Mouse (Mus musculus) myocyte (in vitro differentiated cells): Measurements from ENCODE around the gene Olr1. TPM values are rescaled to one million over a fixed set of nuclear protein-coding genes. Genes with fewer than 3 reads are reported as not detected.
"Not testable (repeated sequence)": the region's sequence is repeated elsewhere in the genome, so short reads cannot be mapped to it uniquely, and the experiment has no call there.

Experiments used
- H3K27me3 ChIP-seq: one replicate; pipeline ENCODE4 v1.6.1; 2011; ENCODE audit not compliant: control insufficient read depth, insufficient read depth, insufficient read length
- H3K36me3 ChIP-seq: one replicate; pipeline ENCODE4 v1.6.1; 2011; ENCODE audit not compliant: control insufficient read depth, insufficient read depth
- H3K4me2 ChIP-seq: one replicate; pipeline ENCODE4 v1.6.1; 2011; ENCODE audit warnings: low read depth, control low read depth
- H3K4me3 ChIP-seq: one replicate; pipeline ENCODE4 v1.5.1; 2011; ENCODE audit warnings: mild to moderate bottlenecking, control low read depth, moderate library complexity
- H3K79me2 ChIP-seq: one replicate; pipeline ENCODE4 v1.6.1; 2011; ENCODE audit not compliant: control insufficient read depth, insufficient read depth
- H3ac ChIP-seq: one replicate; pipeline ENCODE4 v1.6.1; 2011; ENCODE audit not compliant: control insufficient read depth, insufficient read length
- CEBPB ChIP-seq: IDR thresholded peaks from 2 replicates; pipeline ENCODE4 v1.6.1; 2011; ENCODE audit warnings: mild to moderate bottlenecking, moderate library complexity; ENCODE audit not compliant: poor library complexity, insufficient read depth, severe bottlenecking
- E2F4 ChIP-seq: IDR thresholded peaks from one replicate; pipeline ENCODE4 v1.6.1; 2011; ENCODE audit warnings: mild to moderate bottlenecking, control low read depth, moderate library complexity; ENCODE audit not compliant: insufficient read depth
- MAX ChIP-seq: IDR thresholded peaks from one replicate; pipeline ENCODE4 v1.6.1; 2011; ENCODE audit warnings: low read depth, mild to moderate bottlenecking, control low read depth
- MYOD1 ChIP-seq, 3 experiments: IDR thresholded peaks; one replicate each; pipeline ENCODE4 v1.6.1; 2011; ENCODE audit warnings: control low read depth in 2 of 3, low read depth in 2 of 3, mild to moderate bottlenecking in 2 of 3, moderate library complexity in 1 of 3; ENCODE audit not compliant: insufficient read length in 2 of 3, control insufficient read depth in 1 of 3
- MYOG ChIP-seq, 3 experiments: IDR thresholded peaks; one replicate each; pipeline ENCODE4 v1.6.1; 2011; ENCODE audit warnings: control low read depth in 2 of 3, low read depth in 2 of 3, mild to moderate bottlenecking in 2 of 3; ENCODE audit not compliant: insufficient read length in 2 of 3, control insufficient read depth in 1 of 3, insufficient read depth in 1 of 3
- POLR2A ChIP-seq: IDR thresholded peaks from one replicate; pipeline ENCODE4 v1.6.1; 2011; ENCODE audit warnings: low read depth, mild to moderate bottlenecking, control low read depth, moderate library complexity; ENCODE audit not compliant: insufficient read length
- POLR2AphosphoS2 ChIP-seq: IDR thresholded peaks from one replicate; pipeline ENCODE4 v1.6.1; 2011; ENCODE audit warnings: low read depth, control low read depth; ENCODE audit not compliant: insufficient read length
- REST ChIP-seq: IDR thresholded peaks from one replicate; pipeline ENCODE4 v1.6.1; 2011; ENCODE audit warnings: mild to moderate bottlenecking, control low read depth, moderate library complexity; ENCODE audit not compliant: insufficient read depth, insufficient read length
- SRF ChIP-seq: IDR thresholded peaks from one replicate; pipeline ENCODE4 v1.6.1; 2011; ENCODE audit warnings: low read depth; ENCODE audit not compliant: control insufficient read depth, insufficient read length
- TCF12 ChIP-seq: IDR thresholded peaks from one replicate; pipeline ENCODE4 v1.6.1; 2011; ENCODE audit warnings: mild to moderate bottlenecking, control low read depth; ENCODE audit not compliant: poor library complexity, insufficient read depth, severe bottlenecking
- TCF3 ChIP-seq: IDR thresholded peaks from one replicate; pipeline ENCODE4 v1.6.1; 2011; ENCODE audit warnings: low read depth, control low read depth; ENCODE audit not compliant: insufficient read length
- USF1 ChIP-seq: IDR thresholded peaks from one replicate; pipeline ENCODE4 v1.6.1; 2011; ENCODE audit warnings: low read depth, mild to moderate bottlenecking, control low read depth, moderate library complexity
- polyA plus RNA-seq: library from polyadenylated mRNA; unstranded; fragments of >200 nt; fragmentation: generic; extraction: Trizol; gene quantifications from one replicate; pipeline ENCODE4 v1.2.1, GENCODE M21; 2012; ENCODE audit warnings: missing spikeins

Olr1 gene
- polyA plus RNA-seq, 1 experiment = 0.11 TPM

GRCm38 (mm10) chr6:129513409-129513808, 6.4 kb upstream of the Olr1 start:
- TF ChIP-seq USF1 = no peak
- TF ChIP-seq MYOD1 (IDR thresholded peaks at IDR 0.05; ENCODE audit: control insufficient read depth in 1 of 3, insufficient read length in 2 of 3, low read depth in 2 of 3) = peak in 2 of 3 experiments; percentile 46 to 56
- Histone ChIP-seq H3K4me3 (no peak overlapping the region), H3K27me3 (no peaks in the 10 kb centered on the region), H3ac (no peak overlapping the region), H3K36me3 (no peaks in the 10 kb centered on the region), H3K79me2 (no peaks in the 10 kb centered on the region), H3K4me2 (peak overlapping the region; percentile 83)

- Histone ChIP-seq H3K79me2 (no peaks in the 10 kb centered on the region), H3K27me3 (no peaks in the 10 kb centered on the region), H3K36me3 (no peaks in the 10 kb centered on the region), H3K4me2 (peak overlapping the region; percentile 83), H3K4me3 (no peak overlapping the region), H3ac (no peak overlapping the region)
- no peak for TF ChIP-seq USF1
- peak in 1 of 3 experiments; percentile 5 for TF ChIP-seq MYOD1 (IDR thresholded peaks at IDR 0.05; ENCODE audit: control insufficient read depth in 1 of 3, insufficient read length in 2 of 3, low read depth in 2 of 3)
Measured at GRCm38 (mm10) chr6:129512868-129513267, 5.9 kb upstream of the Olr1 start.

- Histone ChIP-seq H3K4me2 (peak within 1 kb of the TSS; percentile 83), H3K4me3 (no peak within 1 kb of the TSS), H3K79me2 (no peaks in the 10 kb centered on the region), H3K36me3 (no peaks in the 10 kb centered on the region), H3K27me3 (no peaks in the 10 kb centered on the region), H3ac (no peak within 1 kb of the TSS)
- TF ChIP-seq SRF (no peak), CEBPB (no peak), POLR2A (no peak), MYOD1 (IDR thresholded peaks at IDR 0.05; ENCODE audit: control insufficient read depth in 1 of 3, insufficient read length in 2 of 3, low read depth in 2 of 3) (no peak), USF1 (no peak), E2F4 (no peak), TCF3 (no peak), MAX (no peak), MYOG (IDR thresholded peaks at IDR 0.05; ENCODE audit: control insufficient read depth in 1 of 3, insufficient read depth in 1 of 3, insufficient read length in 2 of 3, low read depth in 2 of 3) (no peak), POLR2AphosphoS2 (no peak), TCF12 (no peak), REST (no peak)
Measured at GRCm38 (mm10) chr6:129512367-129512766, 5.4 kb upstream of the Olr1 start, which contains the start of gene Tmem52b. Gene Tmem52b, plus strand, starts transcription at chr6:129512555.

- Histone ChIP-seq H3K4me2 (no peak overlapping the region), H3ac (no peak overlapping the region), H3K79me2 (no peaks in the 10 kb centered on the region), H3K27me3 (no peaks in the 10 kb centered on the region), H3K36me3 (no peaks in the 10 kb centered on the region), H3K4me3 (no peak overlapping the region)
- TF ChIP-seq MYOG (IDR thresholded peaks at IDR 0.05; ENCODE audit: control insufficient read depth in 1 of 3, insufficient read depth in 1 of 3, insufficient read length in 2 of 3, low read depth in 2 of 3) (no peak), TCF12 (no peak)
Measured at GRCm38 (mm10) chr6:129510120-129510911, 3.4 kb upstream of the Olr1 start.

GRCm38 (mm10) chr6:129503471-129503870, 3.5 kb downstream of the Olr1 start:
- TF ChIP-seq MYOG (IDR thresholded peaks at IDR 0.05; ENCODE audit: control insufficient read depth in 1 of 3, insufficient read depth in 1 of 3, insufficient read length in 2 of 3, low read depth in 2 of 3) (no peak), REST (no peak), E2F4 (no peak), POLR2A (no peak), TCF12 (no peak), TCF3 (no peak), MAX (no peak), USF1 (no peak), SRF (no peak), MYOD1 (IDR thresholded peaks at IDR 0.05; ENCODE audit: control insufficient read depth in 1 of 3, insufficient read length in 2 of 3, low read depth in 2 of 3) (no peak), CEBPB (no peak), POLR2AphosphoS2 (no peak)
- Histone ChIP-seq H3K4me3 (no peak overlapping the region), H3K36me3 (no peaks in the 10 kb centered on the region), H3K79me2 (no peaks in the 10 kb centered on the region), H3K4me2 (no peak overlapping the region), H3ac (no peak overlapping the region), H3K27me3 (no peaks in the 10 kb centered on the region)

GRCm38 (mm10) chr6:129499516-129499915, 7.4 kb downstream of the Olr1 start:
- H3K4me3 ChIP-seq, H3ac ChIP-seq, H3K4me2 ChIP-seq, H3K79me2 ChIP-seq, H3K27me3 ChIP-seq, H3K36me3 ChIP-seq: not testable (repeated sequence)
